Mouse (Mus musculus): ENCODE measurements at regions not wholly inside any gene's neighbourhood (a gene's known extent, or its start where the extent isn't known, plus 50 kb on each side); places are given as distances from the start of the nearest gene placed in this dataset.

- DNase-seq (ENCODE audit: low spot score in 2 of 2): no peak
Measured at GRCm38 (mm10) chr11:8377301-8377700, 287.0 kb downstream of the Tns3 start.

- DNase-seq (ENCODE audit: low spot score in 2 of 2): peak in 1 of 2 experiments; percentile 6
Measured at GRCm38 (mm10) chr11:8365545-8365944, 298.8 kb downstream of the Tns3 start.

DNA sequence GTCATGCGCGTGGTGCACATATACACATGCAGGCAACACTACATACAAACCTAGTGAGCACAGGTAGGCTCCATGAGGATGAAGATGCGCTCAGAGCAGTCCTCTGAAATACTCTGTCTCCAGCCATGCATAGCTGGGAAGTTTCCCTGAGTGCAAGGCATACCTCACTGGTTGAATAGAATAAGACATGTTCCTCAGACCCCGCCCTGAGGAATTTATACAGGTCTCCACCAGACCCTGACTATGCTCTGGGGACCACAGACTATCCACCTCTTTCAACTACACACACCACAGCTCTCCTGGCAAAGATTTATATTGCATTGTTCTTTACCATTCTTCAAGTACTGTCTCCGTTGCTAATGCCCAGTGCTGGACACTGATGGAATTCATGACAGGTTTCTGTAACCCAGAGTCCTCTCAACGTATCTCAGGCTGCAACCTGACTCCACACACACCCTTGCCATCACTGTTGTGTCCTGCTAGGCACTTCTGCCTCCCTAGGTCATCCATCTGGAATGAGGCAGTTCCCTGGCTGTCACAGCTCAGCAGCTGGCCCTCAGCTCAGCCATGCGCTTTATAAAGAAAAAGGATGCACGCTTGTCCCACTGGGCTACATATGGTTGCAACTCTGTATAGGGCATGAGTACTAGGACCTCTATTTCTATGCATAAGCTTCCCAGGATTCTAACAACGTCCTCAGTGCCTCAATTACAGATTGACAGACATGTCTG lies 299.5 kb downstream of the Tns3 start:
- no peak for DNase-seq (ENCODE audit: low spot score in 2 of 2)

- no peak for DNase-seq (ENCODE audit: low spot score in 2 of 2)
Measured at GRCm38 (mm10) chr11:8344938-8345337, 319.4 kb downstream of the Tns3 start.

GRCm38 (mm10) chr11:8302347-8303188 lies 361.8 kb downstream of the Tns3 start:
- DNase-seq (ENCODE audit: low spot score in 2 of 2): no peak

DNA sequence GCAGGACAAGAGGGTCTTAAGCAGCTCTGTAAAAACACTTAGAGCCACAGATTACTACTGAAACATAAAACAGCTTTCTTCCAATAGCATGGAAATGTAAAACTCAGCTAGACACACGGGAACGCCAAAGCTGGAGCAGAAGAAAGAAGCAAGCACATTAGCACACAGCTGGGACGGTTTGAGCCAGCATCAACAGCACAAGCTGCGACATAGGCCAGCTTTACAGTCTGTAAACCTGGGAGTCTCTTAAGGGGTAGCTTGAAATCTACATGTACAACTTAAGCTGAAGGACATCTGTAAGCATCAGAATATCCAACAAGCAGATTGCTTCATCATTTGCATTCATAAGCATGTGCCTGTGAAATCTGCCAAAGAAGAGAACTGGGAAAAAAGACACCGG lies 366.9 kb downstream of the Tns3 start:
- no peak for DNase-seq (ENCODE audit: low spot score in 2 of 2)

- no peak for DNase-seq (ENCODE audit: low spot score in 2 of 2)
Measured at GRCm38 (mm10) chr11:8293322-8294014, 370.9 kb downstream of the Tns3 start.

GRCm38 (mm10) chr11:8285271-8285670 lies 379.1 kb downstream of the Tns3 start:
- DNase-seq (ENCODE audit: low spot score in 2 of 2): no peak

- DNase-seq (ENCODE audit: low spot score in 2 of 2): no peak
Measured at GRCm38 (mm10) chr11:8275203-8275602, 389.1 kb downstream of the Tns3 start.

GRCm38 (mm10) chr11:8269171-8269570 lies 395.2 kb downstream of the Tns3 start:
- no peak for DNase-seq (ENCODE audit: low spot score in 2 of 2)

DNA sequence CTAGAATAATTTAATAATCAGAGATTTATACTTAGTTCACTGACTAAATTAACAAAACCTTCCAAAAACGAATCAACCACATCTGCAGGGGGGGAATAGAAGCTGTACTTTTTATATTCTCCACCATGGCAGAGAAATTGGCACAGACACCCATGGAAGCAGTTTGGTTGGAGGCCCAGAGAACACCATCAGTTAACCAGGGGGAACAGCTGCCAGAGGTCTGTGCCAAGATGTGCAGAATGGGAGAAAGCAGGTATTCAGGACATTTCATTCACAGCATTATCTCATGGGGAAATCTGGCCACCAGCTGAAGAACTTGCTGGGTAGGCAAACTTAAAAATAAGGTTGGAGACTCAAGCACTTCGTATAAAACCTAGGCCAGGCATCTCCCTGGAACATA lies 410.3 kb downstream of the Tns3 start:
- no peak for DNase-seq (ENCODE audit: low spot score in 2 of 2)

GRCm38 (mm10) chr11:8251360-8251759 lies 413.0 kb downstream of the Tns3 start:
- DNase-seq (ENCODE audit: low spot score in 2 of 2): no peak

DNA sequence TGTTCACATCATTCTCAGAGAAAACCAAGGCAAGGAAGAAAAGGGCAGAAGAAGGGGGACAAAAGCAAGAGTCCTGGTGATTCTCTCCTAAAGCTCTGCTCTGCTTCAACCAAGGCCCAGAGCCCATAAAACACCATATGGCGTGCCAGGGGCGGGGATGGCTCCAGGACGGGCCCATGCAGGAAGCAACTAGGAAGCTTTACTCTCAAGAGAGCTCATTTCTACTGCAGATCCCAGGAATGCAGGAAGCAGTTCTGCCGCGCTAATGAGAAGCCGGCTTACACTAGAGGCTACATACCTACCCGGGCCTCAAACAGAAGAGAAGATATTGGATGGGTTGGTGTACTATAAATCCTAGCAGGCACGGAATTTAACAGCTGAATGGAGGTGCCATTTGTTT lies 414.9 kb downstream of the Tns3 start:
- no peak for DNase-seq (ENCODE audit: low spot score in 2 of 2)

DNA sequence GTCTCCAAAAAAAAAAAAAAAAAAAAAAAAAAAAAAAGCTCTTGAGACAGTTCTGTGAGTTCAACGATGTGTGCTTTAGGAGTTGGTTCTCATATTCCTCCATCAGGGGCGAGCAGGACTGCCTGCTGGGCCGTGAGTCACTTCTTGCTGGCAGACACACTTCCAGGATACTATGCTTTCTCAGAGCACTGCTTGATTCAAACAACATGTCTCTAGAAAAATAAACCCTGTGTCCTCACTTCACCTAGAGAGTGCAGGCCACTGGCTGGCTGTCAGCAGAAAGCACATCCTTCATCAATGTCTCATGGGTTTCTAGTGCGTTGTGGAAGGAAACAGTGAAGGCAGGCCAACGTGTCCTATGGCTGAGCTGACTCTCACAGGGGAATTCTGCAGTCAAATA lies 416.8 kb downstream of the Tns3 start:
- DNase-seq (ENCODE audit: low spot score in 2 of 2): no peak

- DNase-seq (ENCODE audit: low spot score in 2 of 2): no peak
Measured at GRCm38 (mm10) chr11:8247024-8247423, 417.3 kb downstream of the Tns3 start.

GRCm38 (mm10) chr11:8245408-8246003 lies 418.8 kb downstream of the Tns3 start:
- no peak for DNase-seq (ENCODE audit: low spot score in 2 of 2)

- no peak for DNase-seq (ENCODE audit: low spot score in 2 of 2)
Measured at GRCm38 (mm10) chr11:8238498-8238897, 425.8 kb downstream of the Tns3 start.

DNA sequence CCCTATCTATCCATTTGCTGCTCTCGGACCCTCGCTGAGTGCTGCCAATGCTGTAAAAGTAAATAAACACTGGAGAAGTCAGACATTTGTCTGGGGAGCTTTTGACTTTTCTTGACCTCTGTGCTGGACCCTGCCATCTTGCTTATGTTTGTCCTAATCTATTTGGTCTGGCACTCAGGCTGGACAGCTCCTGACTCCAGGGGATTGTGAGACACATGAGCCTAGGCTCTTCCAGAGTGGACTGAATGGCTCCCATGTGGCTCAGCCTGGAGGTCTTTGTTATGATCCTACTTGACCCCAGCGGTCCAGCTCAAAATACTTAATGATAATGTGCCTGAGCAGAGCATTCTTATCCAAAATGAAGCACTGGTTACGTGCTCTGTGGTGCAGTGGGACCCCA lies 426.8 kb downstream of the Tns3 start:
- DNase-seq (ENCODE audit: low spot score in 2 of 2): no peak

GRCm38 (mm10) chr11:8236056-8236455 lies 428.3 kb downstream of the Tns3 start:
- no peak for DNase-seq (ENCODE audit: low spot score in 2 of 2)

DNA sequence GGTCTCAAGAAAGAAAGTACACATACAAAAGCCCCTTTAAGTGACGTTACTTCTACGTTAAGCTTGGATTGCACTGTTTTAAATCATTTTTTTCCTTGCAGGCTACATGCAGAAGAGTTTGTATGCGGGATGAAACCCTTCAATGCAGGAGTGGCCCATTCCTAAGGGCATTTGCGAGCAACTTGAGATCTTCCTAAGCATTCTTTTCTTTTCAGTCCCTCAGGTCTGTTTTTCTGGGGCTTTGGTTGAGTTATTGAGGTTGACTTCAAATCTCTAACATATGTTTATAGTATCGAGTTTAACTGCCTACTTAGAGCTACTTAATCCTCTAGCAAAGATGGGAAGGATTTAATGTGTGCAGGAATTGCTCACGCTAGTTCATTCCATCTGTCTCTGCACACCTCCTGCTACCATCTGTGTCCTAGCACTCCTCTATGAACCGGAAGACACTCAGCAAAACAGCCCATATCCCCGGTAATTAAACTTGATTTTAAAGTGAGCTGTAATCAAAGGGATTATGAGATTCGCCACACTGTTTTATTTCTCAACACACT lies 431.6 kb downstream of the Tns3 start:
- DNase-seq (ENCODE audit: low spot score in 2 of 2): no peak

GRCm38 (mm10) chr11:8229787-8230186 lies 434.5 kb downstream of the Tns3 start:
- no peak for DNase-seq (ENCODE audit: low spot score in 2 of 2)
